Mouse (Mus musculus) CH12.LX (cell line): ENCODE results near the gene 1700001J03Rik.
"Not testable (repeated sequence)": the region's sequence is repeated elsewhere in the genome, so short reads cannot be mapped to it uniquely, and the experiment has no call there.

Experiments
- CTCF ChIP-seq, 2 experiments: IDR thresholded peaks in 1 of 2; conservative IDR thresholded peaks in 1 of 2; 2 replicates each; pipeline ENCODE4 v1.5.1; 2011 to 2012; ENCODE audit warnings: low read depth in 2 of 2, low read length in 2 of 2, improper control_type of control experiment in 1 of 2, inconsistent platforms in 1 of 2, mild to moderate bottlenecking in 1 of 2, moderate library complexity in 1 of 2
- MAZ ChIP-seq: IDR thresholded peaks from 2 replicates; pipeline ENCODE4 v1.6.1; 2012; ENCODE audit warnings: low read depth, mild to moderate bottlenecking, inconsistent platforms, low read length, improper control_type of control experiment, moderate library complexity

- TF ChIP-seq CTCF (conservative IDR thresholded peaks at IDR 0.05 in 1 of 2, IDR thresholded peaks at IDR 0.05 in 1 of 2; ENCODE audit: low read depth in 2 of 2, low read length in 2 of 2); MAZ: not testable (repeated sequence)
These were observed 26.8 kb downstream of the 1700001J03Rik start for GRCm38 (mm10) chr5:146158326-146158725.
